Mouse (Mus musculus): ENCODE data around the gene Mettl7a2.
"Not testable (repeated sequence)": the region's sequence is repeated elsewhere in the genome, so short reads cannot be mapped to it uniquely, and the experiment has no call there.

Gene Mettl7a2

GRCm38 (mm10) chr15:100352711-100353250, at the start of gene Mettl7a2, which contains the start of gene Methig1:
Gene Mettl7a2, plus strand, starts transcription at chr15:100353200.
Gene Methig1, plus strand, starts transcription at chr15:100353149.
- no peak for DNase-seq (ENCODE audit: low read depth, low spot score)

- no peak for DNase-seq (ENCODE audit: low read depth, low spot score)
Measured at GRCm38 (mm10) chr15:100303428-100304018, 49.5 kb upstream of the Mettl7a2 start.

- peak; percentile 68 for DNase-seq (ENCODE audit: low read depth, low spot score)
Measured at GRCm38 (mm10) chr15:100304019-100304991, 48.7 kb upstream of the Mettl7a2 start, which contains the start of gene Mettl7a1. Gene Mettl7a1, plus strand, starts transcription at chr15:100304140.

GRCm38 (mm10) chr15:100306201-100306600, 46.8 kb upstream of the Mettl7a2 start:
- no peak for DNase-seq (ENCODE audit: low read depth, low spot score)

GRCm38 (mm10) chr15:100307438-100308096, 45.4 kb upstream of the Mettl7a2 start:
- peak; percentile 63 for DNase-seq (ENCODE audit: low read depth, low spot score)

- DNase-seq (ENCODE audit: low read depth, low spot score): no peak
Measured at GRCm38 (mm10) chr15:100312346-100312745, 40.7 kb upstream of the Mettl7a2 start.

GRCm38 (mm10) chr15:100314448-100315145, 38.4 kb upstream of the Mettl7a2 start:
- DNase-seq (ENCODE audit: low read depth, low spot score): no peak

- DNase-seq (ENCODE audit: low read depth, low spot score): not testable (repeated sequence)
Measured at GRCm38 (mm10) chr15:100318014-100318671, 34.9 kb upstream of the Mettl7a2 start.

GRCm38 (mm10) chr15:100319884-100320283, 33.1 kb upstream of the Mettl7a2 start:
- DNase-seq (ENCODE audit: low read depth, low spot score): no peak

GRCm38 (mm10) chr15:100320295-100320905, 32.6 kb upstream of the Mettl7a2 start:
- DNase-seq (ENCODE audit: low read depth, low spot score): no peak

- no peak for DNase-seq (ENCODE audit: low read depth, low spot score)
Measured at GRCm38 (mm10) chr15:100321134-100321533, 31.9 kb upstream of the Mettl7a2 start.

GRCm38 (mm10) chr15:100324021-100324591, 28.9 kb upstream of the Mettl7a2 start:
- DNase-seq (ENCODE audit: low read depth, low spot score): peak; percentile 42

GRCm38 (mm10) chr15:100325235-100325634, 27.8 kb upstream of the Mettl7a2 start:
- no peak for DNase-seq (ENCODE audit: low read depth, low spot score)

- DNase-seq (ENCODE audit: low read depth, low spot score): not testable (repeated sequence)
Measured at GRCm38 (mm10) chr15:100328089-100328488, 24.9 kb upstream of the Mettl7a2 start.

- DNase-seq (ENCODE audit: low read depth, low spot score): not testable (repeated sequence)
Measured at GRCm38 (mm10) chr15:100329336-100329735, 23.7 kb upstream of the Mettl7a2 start.

- no peak for DNase-seq (ENCODE audit: low read depth, low spot score)
Measured at GRCm38 (mm10) chr15:100330739-100331138, 22.3 kb upstream of the Mettl7a2 start.

- DNase-seq (ENCODE audit: low read depth, low spot score): not testable (repeated sequence)
Measured at GRCm38 (mm10) chr15:100332077-100332961, 20.7 kb upstream of the Mettl7a2 start.

- no peak for DNase-seq (ENCODE audit: low read depth, low spot score)
Measured at GRCm38 (mm10) chr15:100334629-100335028, 18.4 kb upstream of the Mettl7a2 start, which contains the start of gene Mettl7a3. Gene Mettl7a3, plus strand, starts transcription at chr15:100334929.

Measured in c-Kit-negative CD71-positive TER-119-positive erythroid progenitor cells, embryonic 14.5 days (primary cell).